Mouse (Mus musculus): Measurements from ENCODE around the gene Agap2. TPM values are rescaled to one million over a fixed set of nuclear protein-coding genes. Genes with fewer than 3 reads are reported as not detected.

Gene Agap2
- polyA plus RNA-seq, 1 experiment from 2014 or later: 2.9 TPM

- 26% methylated on average over 8 of the region's 8 CpGs for WGBS
- H3K36me3 ChIP-seq: peaks cover 13% of the 10 kb centered on the region; the same call in 1 of the 2 replicates
- peak overlapping the region; percentile 59; the same call in 1 of the 2 replicates for H3K9ac ChIP-seq (replicated peaks)
- H3K9me3 ChIP-seq: no peaks in the 10 kb centered on the region
- no peak for ATAC-seq (replicated peaks)
- H3K27me3 ChIP-seq: peaks cover 26% of the 10 kb centered on the region
- H3K27ac ChIP-seq (replicated peaks): no peak overlapping the region
- peak overlapping the region; percentile 76 for H3K4me2 ChIP-seq (replicated peaks)
- peak overlapping the region; percentile 70 for H3K4me3 ChIP-seq
- peaks cover 41% of the 10 kb centered on the region for H3K4me1 ChIP-seq
Measured at GRCm38 (mm10) chr10:127081996-127082620, 7.0 kb downstream of the Agap2 start.

- Histone ChIP-seq H3K9ac (replicated peaks) (no peak overlapping the region), H3K27me3 (peaks cover 34% of the 10 kb centered on the region), H3K9me3 (no peaks in the 10 kb centered on the region), H3K4me3 (no peak overlapping the region), H3K36me3 (peaks cover 21% of the 10 kb centered on the region; the same call in 1 of the 2 replicates), H3K4me1 (peaks cover 31% of the 10 kb centered on the region), H3K4me2 (replicated peaks) (no peak overlapping the region), H3K27ac (replicated peaks) (no peak overlapping the region)
- 41% methylated on average over 8 of the region's 8 CpGs for WGBS
- ATAC-seq (replicated peaks): no peak
Measured at GRCm38 (mm10) chr10:127083292-127083914, 8.3 kb downstream of the Agap2 start.

GRCm38 (mm10) chr10:127083915-127084306 lies 8.8 kb downstream of the Agap2 start:
- no peak overlapping the region for H3K9ac ChIP-seq (replicated peaks)
- no peaks in the 10 kb centered on the region for H3K9me3 ChIP-seq
- H3K4me3 ChIP-seq: no peak overlapping the region
- WGBS: 60% methylated on average over 5 of the region's 5 CpGs
- H3K4me2 ChIP-seq (replicated peaks): no peak overlapping the region
- no peak for ATAC-seq (replicated peaks)
- no peak overlapping the region for H3K27ac ChIP-seq (replicated peaks)
- peaks cover 29% of the 10 kb centered on the region for H3K4me1 ChIP-seq
- peaks cover 37% of the 10 kb centered on the region for H3K27me3 ChIP-seq
- H3K36me3 ChIP-seq: peaks cover 21% of the 10 kb centered on the region; the same call in 1 of the 2 replicates

- peaks cover 44% of the 10 kb centered on the region for H3K27me3 ChIP-seq
- no peak for ATAC-seq (replicated peaks)
- peaks cover 21% of the 10 kb centered on the region; the same call in 1 of the 2 replicates for H3K36me3 ChIP-seq
Measured at GRCm38 (mm10) chr10:127085052-127085451, 10.0 kb downstream of the Agap2 start.

GRCm38 (mm10) chr10:127085633-127086032 lies 10.5 kb downstream of the Agap2 start:
- no peak overlapping the region for H3K27ac ChIP-seq (replicated peaks)
- H3K9me3 ChIP-seq: no peaks in the 10 kb centered on the region
- H3K4me1 ChIP-seq: peaks cover 26% of the 10 kb centered on the region
- no peak for ATAC-seq (replicated peaks)
- WGBS: 73% methylated on average over 6 of the region's 6 CpGs
- H3K9ac ChIP-seq (replicated peaks): no peak overlapping the region
- H3K36me3 ChIP-seq: peaks cover 21% of the 10 kb centered on the region; the same call in 1 of the 2 replicates
- H3K4me3 ChIP-seq: no peak overlapping the region
- peaks cover 44% of the 10 kb centered on the region for H3K27me3 ChIP-seq
- no peak overlapping the region for H3K4me2 ChIP-seq (replicated peaks)

More at GRCm38 (mm10) chr10:127085052-127085451, 10.0 kb downstream of the Agap2 start:
- Histone ChIP-seq H3K4me2 (replicated peaks) (no peak overlapping the region), H3K4me1 (peaks cover 26% of the 10 kb centered on the region), H3K9me3 (no peaks in the 10 kb centered on the region), H3K4me3 (no peak overlapping the region), H3K9ac (replicated peaks) (no peak overlapping the region), H3K27ac (replicated peaks) (no peak overlapping the region)
- WGBS: 83% methylated on average over 9 of the region's 9 CpGs

- WGBS: 8% methylated on average over 57 of the region's 57 CpGs
- Histone ChIP-seq H3K36me3 (peaks cover 15% of the 10 kb centered on the region), H3K27me3 (peaks cover 54% of the 10 kb centered on the region), H3K9ac (replicated peaks) (peak overlapping the region; percentile 35), H3K4me2 (replicated peaks) (peak overlapping the region; percentile 49), H3K4me1 (peaks cover 31% of the 10 kb centered on the region), H3K4me3 (peak overlapping the region; percentile 29), H3K9me3 (no peaks in the 10 kb centered on the region), H3K27ac (replicated peaks) (no peak overlapping the region)
- ATAC-seq (replicated peaks): peak; percentile 28; the same call in 1 of the 2 replicates
Measured at GRCm38 (mm10) chr10:127090560-127091411, 15.7 kb downstream of the Agap2 start.

- peak; percentile 44 for ATAC-seq (replicated peaks)
- Histone ChIP-seq H3K4me2 (replicated peaks) (peak overlapping the region; percentile 49), H3K4me3 (peak overlapping the region; percentile 29), H3K9me3 (no peaks in the 10 kb centered on the region), H3K27ac (replicated peaks) (no peak overlapping the region), H3K4me1 (peaks cover 31% of the 10 kb centered on the region), H3K36me3 (peaks cover 22% of the 10 kb centered on the region), H3K9ac (replicated peaks) (peak overlapping the region; percentile 35), H3K27me3 (peaks cover 50% of the 10 kb centered on the region)
- 8% methylated on average over 51 of the region's 51 CpGs for WGBS
Measured at GRCm38 (mm10) chr10:127091507-127092396, 16.7 kb downstream of the Agap2 start.

- Histone ChIP-seq H3K4me1 (peaks cover 31% of the 10 kb centered on the region), H3K9me3 (no peaks in the 10 kb centered on the region), H3K27me3 (peaks cover 46% of the 10 kb centered on the region), H3K4me3 (no peak overlapping the region), H3K36me3 (peaks cover 21% of the 10 kb centered on the region), H3K9ac (replicated peaks) (no peak overlapping the region), H3K4me2 (replicated peaks) (no peak overlapping the region), H3K27ac (replicated peaks) (no peak overlapping the region)
- ATAC-seq (replicated peaks): no peak
- 42% methylated on average over 4 of the region's 4 CpGs for WGBS
Measured at GRCm38 (mm10) chr10:127092742-127093141, 17.7 kb downstream of the Agap2 start.

- WGBS: 26% methylated on average over 7 of the region's 7 CpGs
- H3K27ac ChIP-seq (replicated peaks): no peak overlapping the region; the same call in 1 of the 2 replicates
- H3K4me1 ChIP-seq: peaks cover 31% of the 10 kb centered on the region
- peaks cover 34% of the 10 kb centered on the region for H3K36me3 ChIP-seq
- no peaks in the 10 kb centered on the region for H3K9me3 ChIP-seq
- H3K9ac ChIP-seq (replicated peaks): no peak overlapping the region
- no peak overlapping the region for H3K4me3 ChIP-seq
- no peak for ATAC-seq (replicated peaks)
- no peak overlapping the region for H3K4me2 ChIP-seq (replicated peaks)
- H3K27me3 ChIP-seq: peaks cover 32% of the 10 kb centered on the region
Measured at GRCm38 (mm10) chr10:127094382-127094802, 19.3 kb downstream of the Agap2 start.

- no peak overlapping the region for H3K4me2 ChIP-seq (replicated peaks)
- no peaks in the 10 kb centered on the region for H3K9me3 ChIP-seq
- no peak overlapping the region for H3K27ac ChIP-seq (replicated peaks)
- peaks cover 8% of the 10 kb centered on the region for H3K4me1 ChIP-seq
- no peak for ATAC-seq (replicated peaks)
- H3K27me3 ChIP-seq: no peaks in the 10 kb centered on the region
- H3K36me3 ChIP-seq: peaks cover 42% of the 10 kb centered on the region
- WGBS: 82% methylated on average over 20 of the region's 20 CpGs
- no peak overlapping the region for H3K9ac ChIP-seq (replicated peaks)
- no peak overlapping the region for H3K4me3 ChIP-seq
Measured at GRCm38 (mm10) chr10:127098514-127098913, 23.4 kb downstream of the Agap2 start.

GRCm38 (mm10) chr10:127099191-127099590 lies 24.1 kb downstream of the Agap2 start:
- WGBS: 87% methylated on average over 10 of the region's 10 CpGs
- Histone ChIP-seq H3K9ac (replicated peaks) (no peak overlapping the region), H3K9me3 (no peaks in the 10 kb centered on the region), H3K36me3 (peaks cover 43% of the 10 kb centered on the region), H3K4me1 (peaks cover 4% of the 10 kb centered on the region), H3K27me3 (no peaks in the 10 kb centered on the region), H3K27ac (replicated peaks) (no peak overlapping the region), H3K4me3 (no peak overlapping the region), H3K4me2 (replicated peaks) (no peak overlapping the region)
- ATAC-seq (replicated peaks): no peak

Data from forebrain, embryonic 15.5 days (tissue).